Mouse (Mus musculus) heart, embryonic 12.5 days (tissue): ENCODE measurements around the gene AC124502.3. TPM values are rescaled to one million over a fixed set of nuclear protein-coding genes. Genes with fewer than 3 reads are reported as not detected.
"Not testable (repeated sequence)": the region's sequence is repeated elsewhere in the genome, so short reads cannot be mapped to it uniquely, and the experiment has no call there.

ENCODE experiments used
- ATAC-seq: fragments of 200-750 bp; cut with Nextera tagmentation; 2 replicates; pipeline ENCODE4 v1.8.0; 2017; ENCODE audit warnings: moderate TSS enrichment, moderate library complexity; ENCODE audit not compliant: insufficient number of reproducible peaks, low FRiP score
- H3K27ac ChIP-seq: fragments of 300-500 bp; sonication (generic); 2 replicates; pipeline ENCODE4 v1.5.1; 2016; ENCODE audit warnings: mild to moderate bottlenecking, moderate library complexity; ENCODE audit not compliant: poor library complexity, severe bottlenecking
- H3K27me3 ChIP-seq: fragments of 300-500 bp; sonication (generic); replicated peaks from 2 replicates; pipeline ENCODE4 v1.6.1; 2016; ENCODE audit warnings: mild to moderate bottlenecking, moderate library complexity
- H3K36me3 ChIP-seq: fragments of 300-500 bp; sonication (generic); 2 replicates; pipeline ENCODE4 v1.6.1; 2016; ENCODE audit warnings: mild to moderate bottlenecking, moderate library complexity
- H3K4me1 ChIP-seq: fragments of 300-500 bp; sonication (generic); replicated peaks from 2 replicates; pipeline ENCODE4 v1.6.1; 2016; ENCODE audit warnings: mild to moderate bottlenecking
- H3K4me2 ChIP-seq: fragments of 300-500 bp; sonication (generic); 2 replicates; pipeline ENCODE4 v1.6.1; 2016; ENCODE audit warnings: mild to moderate bottlenecking, moderate library complexity
- H3K4me3 ChIP-seq: fragments of 300-500 bp; sonication (generic); 2 replicates; pipeline ENCODE4 v1.5.1; 2016; ENCODE audit warnings: mild to moderate bottlenecking
- H3K9ac ChIP-seq: fragments of 300-500 bp; sonication (generic); 2 replicates; pipeline ENCODE4 v1.6.1; 2016; ENCODE audit warnings: mild to moderate bottlenecking, moderate library complexity
- H3K9me3 ChIP-seq: fragments of 300-500 bp; sonication (generic); replicated peaks from 2 replicates; pipeline ENCODE4 v1.6.1; 2016; ENCODE audit warnings: mild to moderate bottlenecking, moderate library complexity
- WGBS: fragments of 180-500 bp; shearing (Covaris S2); methylation state at CpG from one replicate; pipeline ENCODE4 v1.1.7; 2016; 5-methylcytosine and 5-hydroxymethylcytosine counted together
- polyA plus RNA-seq: library from polyadenylated mRNA; unstranded; fragments of >200 nt; fragmentation: Nextera tagmentation; extraction: Ambion mirVana; gene quantifications from 2 replicates; pipeline ENCODE4 v1.2.1, GENCODE M21; 2016

AC124502.3 gene
- polyA plus RNA-seq, 1 experiment from 2014 or later: 1.6 TPM

GRCm38 (mm10) chr19:5003644-5004043 lies 35.0 kb upstream of the AC124502.3 start:
- not testable (repeated sequence) for ATAC-seq, H3K36me3 ChIP-seq, H3K27ac ChIP-seq, H3K9ac ChIP-seq, H3K27me3 ChIP-seq, H3K4me2 ChIP-seq, H3K4me3 ChIP-seq
- WGBS: 56% methylated on average over 2 of the region's 2 CpGs
- peaks cover 15% of the 10 kb centered on the region; the same call in 1 of the 2 replicates for H3K9me3 ChIP-seq
- H3K4me1 ChIP-seq: peaks cover 20% of the 10 kb centered on the region

DNA sequence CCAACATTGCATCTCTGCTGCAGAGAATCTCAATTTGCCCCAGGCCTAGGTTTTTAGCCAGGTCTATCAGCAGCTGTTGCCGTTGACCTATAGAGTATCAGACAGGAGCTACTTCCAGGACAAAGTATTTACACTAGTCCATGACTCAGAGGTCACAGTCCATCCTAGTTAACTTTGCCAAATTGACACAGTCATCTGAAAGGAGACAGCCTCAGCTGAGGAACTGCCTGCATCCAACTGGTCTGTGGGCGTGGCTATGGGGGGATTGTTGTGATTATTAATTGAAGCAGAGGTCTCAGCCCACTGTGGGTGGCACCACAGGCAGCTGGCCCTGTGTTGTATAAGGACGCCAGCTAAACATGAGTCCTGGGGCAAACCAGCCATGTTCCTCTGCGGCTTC lies 33.8 kb upstream of the AC124502.3 start:
- Histone ChIP-seq H3K27ac (no peak overlapping the region), H3K9me3 (peaks cover 15% of the 10 kb centered on the region; the same call in 1 of the 2 replicates), H3K4me1 (peaks cover 12% of the 10 kb centered on the region; the same call in 1 of the 2 replicates), H3K9ac (no peak overlapping the region), H3K27me3 (no peaks in the 10 kb centered on the region), H3K4me2 (no peak overlapping the region), H3K36me3 (no peaks in the 10 kb centered on the region), H3K4me3 (no peak overlapping the region)
- no peak for ATAC-seq
- WGBS: 60% methylated on average over 4 of the region's 4 CpGs

DNA sequence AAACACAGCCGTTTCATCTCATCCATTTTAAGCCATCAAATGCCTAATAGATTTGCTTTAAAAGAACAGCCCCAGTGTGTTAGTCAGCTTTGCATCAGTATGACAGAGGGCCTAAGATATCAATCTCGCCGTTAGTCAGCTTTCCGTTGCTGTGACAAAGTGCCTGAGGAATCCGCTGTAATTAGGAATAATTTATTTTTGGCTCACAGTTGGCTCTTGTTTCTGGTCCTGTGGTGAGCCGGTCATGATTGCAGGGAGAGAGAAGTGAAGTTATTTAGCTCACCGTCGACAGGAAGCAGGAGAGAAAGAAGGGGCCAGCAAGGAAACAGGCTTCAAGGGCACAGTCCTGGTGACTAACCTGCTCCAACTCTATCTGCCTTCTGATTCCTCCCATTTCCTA lies 25.6 kb upstream of the AC124502.3 start:
- H3K4me3 ChIP-seq: no peak overlapping the region
- no peaks in the 10 kb centered on the region for H3K27me3 ChIP-seq
- H3K4me2 ChIP-seq: no peak overlapping the region
- 45% methylated on average over 8 of the region's 8 CpGs for WGBS
- no peak for ATAC-seq
- no peak overlapping the region for H3K9ac ChIP-seq
- no peaks in the 10 kb centered on the region; the same call in 1 of the 2 replicates for H3K9me3 ChIP-seq
- H3K36me3 ChIP-seq: no peaks in the 10 kb centered on the region
- H3K27ac ChIP-seq: peak overlapping the region; percentile 4
- H3K4me1 ChIP-seq: peaks cover 16% of the 10 kb centered on the region

DNA sequence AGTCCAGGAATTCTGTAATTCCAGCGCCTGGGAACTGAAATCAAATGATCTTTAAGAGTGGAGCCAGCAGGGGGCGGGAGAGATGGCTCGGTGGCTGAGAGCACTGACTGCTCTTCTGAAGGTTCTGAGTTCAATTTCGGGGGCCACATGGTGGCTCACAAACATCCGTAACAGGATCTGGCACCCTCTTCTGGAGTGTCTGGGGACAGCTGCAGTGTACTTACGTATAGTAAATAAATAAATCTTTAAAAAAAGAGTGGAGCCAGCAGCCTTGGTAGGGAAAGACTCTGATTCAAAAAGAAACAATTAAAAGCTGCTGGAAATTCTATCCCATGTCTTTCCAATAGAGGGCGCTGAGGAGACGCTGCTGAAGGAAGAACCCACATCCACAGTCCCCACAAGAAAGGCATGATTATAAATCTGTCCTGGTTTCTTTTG lies 23.7 kb upstream of the AC124502.3 start:
- ATAC-seq: no peak
- Histone ChIP-seq H3K4me2 (no peak overlapping the region), H3K4me3 (no peak overlapping the region), H3K9me3 (no peaks in the 10 kb centered on the region), H3K36me3 (no peaks in the 10 kb centered on the region), H3K27ac (no peak overlapping the region), H3K4me1 (peaks cover 18% of the 10 kb centered on the region), H3K9ac (no peak overlapping the region), H3K27me3 (no peaks in the 10 kb centered on the region)
- 19% methylated on average over 8 of the region's 8 CpGs for whole genome bisulfite sequencing

DNA sequence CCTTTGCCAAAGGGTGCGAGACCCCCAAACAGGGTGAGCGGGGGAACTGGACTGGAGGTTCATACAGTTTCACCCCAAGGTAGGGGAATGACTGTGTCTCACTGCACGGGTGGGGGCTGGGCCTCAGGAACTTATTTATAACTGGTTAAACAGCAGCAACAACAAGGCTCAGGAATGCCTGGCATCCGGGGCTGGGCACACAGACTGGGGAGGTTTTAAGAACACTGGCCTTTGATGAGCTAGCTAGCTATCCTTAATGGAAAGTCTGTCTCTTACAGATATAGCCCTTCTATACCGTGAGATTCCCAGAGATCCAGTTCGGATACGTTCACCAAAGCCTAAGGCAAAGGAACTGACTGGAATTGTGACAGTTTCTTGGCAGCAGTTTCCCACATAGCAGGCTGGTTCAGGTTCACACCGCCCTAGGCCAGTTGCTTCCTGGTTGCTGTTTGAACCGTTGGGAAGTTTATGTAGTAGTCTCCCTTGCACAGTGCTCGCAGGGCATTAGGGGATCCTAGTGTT lies 22.4 kb upstream of the AC124502.3 start:
- H3K9me3 ChIP-seq: no peaks in the 10 kb centered on the region
- 26% methylated on average over 10 of the region's 10 CpGs for WGBS
- no peaks in the 10 kb centered on the region for H3K27me3 ChIP-seq
- H3K4me3 ChIP-seq: no peak overlapping the region
- no peaks in the 10 kb centered on the region for H3K36me3 ChIP-seq
- H3K4me1 ChIP-seq: peaks cover 18% of the 10 kb centered on the region
- no peak overlapping the region for H3K9ac ChIP-seq
- H3K4me2 ChIP-seq: peak overlapping the region; percentile 46
- peak overlapping the region; percentile 91 for H3K27ac ChIP-seq
- ATAC-seq: peak; percentile 81

DNA sequence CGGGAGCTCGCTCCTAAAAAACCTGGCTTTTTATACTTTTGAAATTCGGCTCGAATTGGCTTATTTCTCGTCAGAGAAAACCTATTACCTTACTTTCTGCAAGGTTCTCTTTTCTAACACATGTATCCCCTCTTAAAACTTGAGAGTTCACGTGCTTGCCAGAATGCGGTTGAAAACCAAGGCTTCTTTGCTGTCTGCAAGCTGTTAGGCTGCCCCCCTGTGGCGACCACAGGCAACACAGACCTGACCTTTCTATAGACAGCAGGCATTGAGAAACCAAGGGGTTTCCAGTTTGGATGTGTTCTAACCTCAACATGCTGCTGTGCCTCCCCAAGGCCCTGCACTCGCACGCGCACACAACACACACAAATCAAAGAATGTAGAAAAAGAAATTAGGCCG lies 21.9 kb upstream of the AC124502.3 start:
- Histone ChIP-seq H3K9ac (no peak overlapping the region), H3K36me3 (no peaks in the 10 kb centered on the region), H3K27ac (peak overlapping the region; percentile 91), H3K4me3 (no peak overlapping the region), H3K27me3 (no peaks in the 10 kb centered on the region), H3K4me2 (peak overlapping the region; percentile 46), H3K4me1 (peaks cover 18% of the 10 kb centered on the region), H3K9me3 (no peaks in the 10 kb centered on the region)
- ATAC-seq: no peak
- 17% methylated on average over 12 of the region's 12 CpGs for WGBS

- no peak overlapping the region for H3K27ac ChIP-seq
- no peak overlapping the region for H3K9ac ChIP-seq
- ATAC-seq: no peak
- H3K4me3 ChIP-seq: no peak overlapping the region
- no peaks in the 10 kb centered on the region for H3K36me3 ChIP-seq
- no peak overlapping the region for H3K4me2 ChIP-seq
- WGBS: 78% methylated on average over 4 of the region's 4 CpGs
- no peaks in the 10 kb centered on the region for H3K9me3 ChIP-seq
- peaks cover 18% of the 10 kb centered on the region for H3K4me1 ChIP-seq
- H3K27me3 ChIP-seq: no peaks in the 10 kb centered on the region
Observed at GRCm38 (mm10) chr19:5017611-5018010, 21.1 kb upstream of the AC124502.3 start.

DNA sequence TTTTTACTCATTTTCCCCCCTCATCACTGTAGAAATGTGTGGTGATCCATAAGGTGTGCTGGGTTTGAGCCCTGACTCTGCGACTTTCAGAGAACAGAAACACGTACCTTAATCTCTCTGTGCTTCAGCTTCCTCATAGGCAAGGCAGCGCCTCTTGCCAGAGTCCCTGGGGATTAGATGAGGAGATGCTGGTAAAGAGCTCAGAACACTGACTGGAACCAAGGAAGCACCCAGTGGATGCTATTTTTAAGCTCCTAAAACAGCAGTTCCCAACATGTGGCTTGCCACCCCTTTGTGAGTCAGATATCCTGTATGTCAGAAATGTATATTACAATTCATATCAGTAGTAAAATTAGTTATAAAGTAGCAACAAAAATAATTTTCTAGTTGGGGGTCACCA lies 20.5 kb upstream of the AC124502.3 start:
- no peak overlapping the region for H3K4me2 ChIP-seq
- no peaks in the 10 kb centered on the region for H3K27me3 ChIP-seq
- no peak for ATAC-seq
- H3K4me1 ChIP-seq: peaks cover 18% of the 10 kb centered on the region
- 70% methylated on average over 3 of the region's 3 CpGs for WGBS
- no peak overlapping the region for H3K27ac ChIP-seq
- 0 out of 2 replicates have a peak overlapping the region, but pooled peaks have one; percentile 19 for H3K9ac ChIP-seq
- H3K9me3 ChIP-seq: no peaks in the 10 kb centered on the region
- H3K4me3 ChIP-seq: no peak overlapping the region
- no peaks in the 10 kb centered on the region for H3K36me3 ChIP-seq

DNA sequence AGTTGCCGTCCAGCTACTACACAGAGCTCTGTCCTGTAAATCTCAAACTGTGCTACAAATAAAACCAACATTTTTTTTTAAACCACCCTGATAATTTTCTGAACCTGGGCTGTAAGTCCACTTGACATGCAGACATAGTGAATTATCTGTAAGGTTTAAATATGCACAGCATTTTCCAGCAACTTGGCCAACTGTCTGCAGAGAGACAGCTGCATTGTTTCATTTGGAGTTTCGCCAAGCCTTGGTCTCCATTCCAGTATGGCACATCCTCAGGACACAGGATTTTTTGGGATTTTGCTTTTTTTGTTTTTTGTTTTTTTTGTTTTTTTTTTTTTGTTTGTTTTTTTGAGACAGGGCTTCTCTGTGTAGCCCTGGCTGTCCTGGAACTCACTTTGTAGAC lies 17.3 kb upstream of the AC124502.3 start:
- Histone ChIP-seq H3K36me3 (peaks cover 7% of the 10 kb centered on the region), H3K4me2 (no peak overlapping the region), H3K27ac (no peak overlapping the region), H3K27me3 (no peaks in the 10 kb centered on the region), H3K9me3 (no peaks in the 10 kb centered on the region), H3K4me1 (peaks cover 6% of the 10 kb centered on the region), H3K4me3 (no peak overlapping the region), H3K9ac (no peak overlapping the region)
- 76% methylated on average over 2 of the region's 2 CpGs for WGBS
- ATAC-seq: no peak

DNA sequence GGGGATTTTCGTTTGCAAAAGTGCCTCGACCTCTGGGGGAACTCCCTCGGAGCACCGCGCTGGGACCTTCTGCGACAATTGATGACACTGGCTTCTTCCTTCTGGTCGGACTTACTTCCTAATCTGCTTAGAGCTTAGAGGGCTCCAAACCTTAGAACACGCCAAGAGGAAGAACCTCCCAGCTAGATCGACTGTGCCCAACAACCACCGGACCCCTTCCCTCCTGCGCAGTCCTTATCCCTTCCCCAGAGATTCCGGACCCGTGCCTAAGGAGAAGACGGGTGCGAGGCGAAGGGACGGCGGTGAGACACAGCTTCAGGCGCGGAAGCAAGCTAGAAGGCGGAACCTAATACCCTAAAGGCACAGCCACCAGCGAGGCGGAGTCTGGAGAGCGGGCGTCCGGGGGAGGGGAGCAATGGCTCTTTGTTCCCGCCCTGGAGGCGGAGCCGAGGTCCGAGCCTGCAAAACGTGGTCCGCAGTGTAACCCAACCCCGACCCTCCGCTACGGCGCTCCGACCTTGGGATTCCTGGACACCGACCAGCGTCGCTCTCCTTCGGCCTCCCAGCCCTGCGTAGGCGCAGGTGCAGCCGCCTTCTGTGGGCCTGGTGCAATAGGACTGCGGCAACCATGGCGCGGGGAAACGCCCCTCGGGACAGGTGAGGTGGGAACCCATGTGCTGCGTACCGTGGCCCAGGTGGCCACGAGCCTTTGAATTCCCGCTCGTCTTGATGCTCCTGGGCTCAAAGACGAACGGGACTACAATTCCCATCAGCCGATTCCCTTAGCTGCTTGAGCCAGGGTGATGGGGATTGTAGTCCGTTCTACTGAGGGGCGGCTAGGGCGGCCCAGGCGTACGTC lies 14.8 kb upstream of the AC124502.3 start, which contains the start of gene Slc29a2:
TSS of gene Slc29a2 (plus strand) at position 240 of the 859 bp plus-strand sequence.
- H3K9me3 ChIP-seq: no peaks in the 10 kb centered on the region
- peak within 1 kb of the TSS; percentile 82 for H3K27ac ChIP-seq
- WGBS: under 1% methylated on average over 62 of the region's 62 CpGs
- H3K36me3 ChIP-seq: peaks cover 31% of the 10 kb centered on the region
- peak within 1 kb of the TSS; percentile 72 for H3K4me2 ChIP-seq
- no peaks in the 10 kb centered on the region for H3K27me3 ChIP-seq
- ATAC-seq: peak; percentile 93
- H3K4me1 ChIP-seq: no peaks in the 10 kb centered on the region; the same call in 1 of the 2 replicates
- H3K9ac ChIP-seq: peak within 1 kb of the TSS; percentile 82
- H3K4me3 ChIP-seq: peak within 1 kb of the TSS; percentile 56

DNA sequence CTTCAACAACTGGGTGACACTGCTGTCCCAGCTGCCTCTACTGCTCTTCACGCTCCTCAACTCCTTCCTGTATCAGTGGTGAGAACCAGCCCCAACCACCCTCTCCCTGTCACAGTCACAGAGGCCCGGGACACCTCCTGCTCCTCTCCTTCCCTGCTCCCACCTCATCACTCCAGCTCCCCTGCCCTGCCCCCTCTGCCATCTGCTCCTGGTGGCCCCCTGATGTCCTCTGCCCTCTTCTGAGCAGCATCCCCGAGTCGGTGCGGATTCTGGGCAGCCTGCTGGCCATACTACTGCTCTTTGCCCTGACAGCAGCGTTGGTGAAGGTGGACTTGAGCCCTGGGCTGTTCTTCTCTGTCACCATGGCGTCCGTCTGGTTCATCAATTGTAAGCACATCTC lies 12.6 kb upstream of the AC124502.3 start:
- Histone ChIP-seq H3K9me3 (no peaks in the 10 kb centered on the region), H3K36me3 (peaks cover 54% of the 10 kb centered on the region), H3K4me1 (no peaks in the 10 kb centered on the region; the same call in 1 of the 2 replicates), H3K4me3 (no peak overlapping the region), H3K27ac (no peak overlapping the region), H3K9ac (no peak overlapping the region), H3K27me3 (no peaks in the 10 kb centered on the region), H3K4me2 (no peak overlapping the region)
- no peak for ATAC-seq
- WGBS: 89% methylated on average over 8 of the region's 8 CpGs
